Mouse (Mus musculus): ENCODE data around the gene Ccdc36.

Ccdc36 gene

GRCm38 (mm10) chr9:108428384-108428783 lies at the start of gene Ccdc36:
Gene Ccdc36 (minus strand): TSS chr9:108428484.
- in situ Hi-C loops (cut with MboI, MseI): no loop called here

- in situ Hi-C loops (cut with MboI, MseI): no loop called here
These were observed 46.2 kb upstream of the Ccdc36 start for GRCm38 (mm10) chr9:108474528-108474927.

- in situ Hi-C loops (cut with MboI, MseI): no loop called here
These were observed 41.6 kb upstream of the Ccdc36 start for GRCm38 (mm10) chr9:108469845-108470244.

GRCm38 (mm10) chr9:108469430-108469829 lies 41.1 kb upstream of the Ccdc36 start:
- in situ Hi-C loops (cut with MboI, MseI): no loop called here

- in situ Hi-C loops (cut with MboI, MseI): no loop called here
These were observed 37.9 kb upstream of the Ccdc36 start for GRCm38 (mm10) chr9:108466219-108466618.

- in situ Hi-C loops (cut with MboI, MseI): no loop called here
These were observed 35.4 kb upstream of the Ccdc36 start for GRCm38 (mm10) chr9:108463713-108464112.

- in situ Hi-C loops (cut with MboI, MseI): no loop called here
These were observed 33.9 kb upstream of the Ccdc36 start for GRCm38 (mm10) chr9:108462192-108462591.

- in situ Hi-C loops (cut with MboI, MseI): no loop called here
These were observed 33.4 kb upstream of the Ccdc36 start for GRCm38 (mm10) chr9:108461675-108462074.

GRCm38 (mm10) chr9:108461181-108461631 lies 32.9 kb upstream of the Ccdc36 start, which contains the start of gene Klhdc8b:
Gene Klhdc8b (minus strand): TSS chr9:108461581.
- in situ Hi-C loops (cut with MboI, MseI): no loop called here

GRCm38 (mm10) chr9:108460319-108461178 lies 32.3 kb upstream of the Ccdc36 start, which contains the start of gene Ccdc71:
Gene Ccdc71 (plus strand): TSS chr9:108460527.
- in situ Hi-C loops (cut with MboI, MseI): no loop called here

GRCm38 (mm10) chr9:108459939-108460318 lies 31.6 kb upstream of the Ccdc36 start:
- in situ Hi-C loops (cut with MboI, MseI): no loop called here

- in situ Hi-C loops (cut with MboI, MseI): no loop called here
These were observed 28.7 kb upstream of the Ccdc36 start for GRCm38 (mm10) chr9:108456953-108457352.

GRCm38 (mm10) chr9:108455747-108456571 lies 27.7 kb upstream of the Ccdc36 start:
- in situ Hi-C loops (cut with MboI, MseI): no loop called here

- in situ Hi-C loops (cut with MboI, MseI): no loop called here
These were observed 26.1 kb upstream of the Ccdc36 start for GRCm38 (mm10) chr9:108454429-108454828.

GRCm38 (mm10) chr9:108453458-108453857 lies 25.2 kb upstream of the Ccdc36 start:
- in situ Hi-C loops (cut with MboI, MseI): no loop called here

GRCm38 (mm10) chr9:108452911-108453310 lies 24.6 kb upstream of the Ccdc36 start:
- in situ Hi-C loops (cut with MboI, MseI): no loop called here

- in situ Hi-C loops (cut with MboI, MseI): no loop called here
These were observed 24.1 kb upstream of the Ccdc36 start for GRCm38 (mm10) chr9:108452291-108452906.

GRCm38 (mm10) chr9:108451519-108452160 lies 23.4 kb upstream of the Ccdc36 start:
- in situ Hi-C loops (cut with MboI, MseI): no loop called here

- in situ Hi-C loops (cut with MboI, MseI): no loop called here
These were observed 22.8 kb upstream of the Ccdc36 start for GRCm38 (mm10) chr9:108451170-108451493.

- in situ Hi-C loops (cut with MboI, MseI): no loop called here
These were observed 22.2 kb upstream of the Ccdc36 start for GRCm38 (mm10) chr9:108450292-108451169.

- in situ Hi-C loops (cut with MboI, MseI): no loop called here
These were observed 21.6 kb upstream of the Ccdc36 start for GRCm38 (mm10) chr9:108449860-108450259.
